Mouse (Mus musculus) C2C12 (cell line): Measurements from ENCODE around the gene Slc7a15.

Source experiments
- CEBPB ChIP-seq: IDR thresholded peaks from one replicate; pipeline ENCODE4 v1.6.1; 2011; ENCODE audit warnings: low read depth, mild to moderate bottlenecking, control low read depth, moderate library complexity
- CTCF ChIP-seq: IDR thresholded peaks from one replicate; pipeline ENCODE4 v1.5.1; 2011; ENCODE audit not compliant: control insufficient read depth, insufficient read depth, insufficient read length
- FOSL1 ChIP-seq: IDR thresholded peaks from one replicate; pipeline ENCODE4 v1.8.0; 2011; ENCODE audit warnings: mild to moderate bottlenecking, low read length; ENCODE audit not compliant: poor library complexity, insufficient read depth, severe bottlenecking
- MAX ChIP-seq: IDR thresholded peaks from one replicate; pipeline ENCODE4 v1.6.1; 2011; ENCODE audit warnings: mild to moderate bottlenecking, control low read depth
- MYOD1 ChIP-seq: IDR thresholded peaks from one replicate; pipeline ENCODE4 v1.6.1; 2011; ENCODE audit warnings: low read depth; ENCODE audit not compliant: control insufficient read depth, insufficient read length
- USF1 ChIP-seq: IDR thresholded peaks from one replicate; pipeline ENCODE4 v1.6.1; 2011; ENCODE audit warnings: low read depth, mild to moderate bottlenecking, control low read depth, moderate library complexity

DNA sequence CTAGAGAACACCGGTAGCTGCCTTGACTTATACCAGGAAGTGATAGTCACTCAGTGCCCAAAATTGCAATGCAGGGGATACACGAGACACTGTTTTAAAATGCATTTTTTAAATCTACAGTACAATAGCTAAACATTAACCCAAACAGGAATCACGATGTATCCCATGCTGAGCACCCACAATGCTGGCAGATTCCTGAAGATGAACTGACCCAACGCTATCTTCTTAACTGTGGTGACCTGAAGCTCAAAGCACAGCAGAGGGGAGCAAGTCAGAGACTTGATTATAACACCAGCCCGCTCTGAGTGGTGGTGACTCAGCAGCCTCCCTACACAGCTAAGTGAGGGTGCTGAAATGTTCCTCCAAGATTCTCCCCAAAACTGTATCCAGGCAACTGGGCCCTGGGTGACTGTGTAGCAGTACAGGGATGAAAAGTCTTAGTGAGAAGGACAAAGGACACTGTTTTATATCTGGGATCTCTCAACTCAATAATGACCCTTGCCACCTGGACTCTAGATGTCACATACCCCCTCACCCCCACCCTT is 53.7 kb downstream of the Slc7a15 start:
- TF ChIP-seq CTCF (no peak), CEBPB (no peak), MAX (no peak), USF1 (no peak), MYOD1 (no peak), FOSL1 (no peak)
